In the genomic region with DNA sequence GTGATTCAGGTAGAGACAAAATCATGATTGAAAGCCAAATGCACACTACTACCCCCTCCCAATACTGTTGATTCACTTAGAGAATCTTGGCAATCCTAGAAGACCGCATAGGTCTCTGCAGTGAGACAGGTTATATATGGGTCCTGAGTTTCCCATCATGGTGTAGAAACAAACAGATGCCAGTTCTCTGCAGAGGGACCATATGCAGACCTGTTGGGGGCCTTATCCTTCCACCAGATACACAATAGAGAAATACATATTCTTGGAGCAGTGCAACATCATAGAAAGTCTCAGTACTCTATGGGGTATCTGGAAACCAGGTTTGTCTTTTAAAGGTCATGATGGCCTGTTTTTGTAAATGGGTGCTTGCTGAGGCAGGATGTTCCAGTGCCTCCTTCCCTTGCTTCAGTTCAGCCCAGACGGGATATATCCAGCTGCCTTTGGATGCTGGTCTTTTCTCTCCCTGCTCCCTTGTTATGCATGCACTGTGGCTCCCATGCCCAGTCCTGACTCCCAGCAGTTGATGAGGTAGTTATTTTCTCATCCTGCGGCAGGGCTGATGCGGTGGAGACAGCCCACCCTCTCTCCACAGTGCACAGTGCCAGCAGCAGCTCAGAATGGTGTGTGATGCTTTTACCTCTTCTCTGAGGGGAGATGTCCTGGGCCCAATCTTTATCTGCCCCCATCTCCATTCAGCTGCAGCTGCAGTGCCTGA, we compare ENCODE assay signal across 16 mouse cellular contexts. TPM values are rescaled to one million over a fixed set of nuclear protein-coding genes. Genes with fewer than 3 reads are reported as not detected.
DNase-seq lines count a peak whose midpoint lies in the region; ATAC-seq and TF ChIP-seq lines count a peak whose summit lies in the region.
"Had no signal": no experiment of that assay in that cellular context is flagged by ENCODE, and none has a peak within 500 bp of the region (broad histone marks: within the 10 kb centered on the region; RNA-seq: fewer than 3 reads in every experiment).

No protein-coding gene starts in this region.

- no peak for TF ChIP-seq CTCF in hindbrain, postnatal 0 days (IDR thresholded peaks at IDR 0.05; ENCODE audit: low read depth)

- ATAC-seq in cerebellum, adult (ENCODE audit: insufficient number of reproducible peaks, low FRiP score, low TSS enrichment), result peak; percentile 53; the same call in 1 of the 2 replicates
- ATAC-seq in hindbrain, embryonic 14.5 days (ENCODE audit: low FRiP score), result peak; percentile 91
- no peak for ATAC-seq in hindbrain, embryonic 12.5 days (ENCODE audit: low FRiP score)
- ATAC-seq in hindbrain, postnatal 0 days, result peak; percentile 91
- ATAC-seq: liver, postnatal 0 days had no signal

- peaks cover 14% of the 10 kb centered on the region; the same call in 1 of the 2 replicates for H3K4me1 ChIP-seq in hindbrain, embryonic 14.5 days (replicated peaks; ENCODE audit: control insufficient read depth, insufficient read depth, low read length)
- H3K4me1 ChIP-seq in hindbrain, embryonic 12.5 days, result no peaks in the 10 kb centered on the region
- H3K4me1 ChIP-seq in hindbrain, postnatal 0 days (ENCODE audit: insufficient read depth, low read length), result no peaks in the 10 kb centered on the region

- H3K9ac ChIP-seq in hindbrain, embryonic 14.5 days, result no peak overlapping the region
- no peak overlapping the region for H3K9ac ChIP-seq in hindbrain, embryonic 12.5 days
- no peak overlapping the region for H3K9ac ChIP-seq in hindbrain, postnatal 0 days (replicated peaks; ENCODE audit: low read length)
- H3K9ac ChIP-seq: limb, embryonic 15.5 days; liver, postnatal 0 days; stomach, embryonic 15.5 days had no signal

- no peak overlapping the region for H3K4me2 ChIP-seq in hindbrain, embryonic 14.5 days (replicated peaks)
- H3K4me2 ChIP-seq in hindbrain, embryonic 12.5 days (replicated peaks), result no peak overlapping the region
- H3K4me2 ChIP-seq in hindbrain, postnatal 0 days (ENCODE audit: low read depth, low read length), result no peak overlapping the region
- H3K4me2 ChIP-seq: limb, embryonic 15.5 days; stomach, embryonic 15.5 days had no signal

- no peak for DNase-seq in cerebellum, adult 18-20 months
- DNase-seq in hindbrain, embryonic 14.5 days (ENCODE audit: low spot score), result no peak
- DNase-seq in MN1 (ENCODE audit: low spot score), result peak; percentile 32
- DNase-seq in hindbrain, postnatal 0 days (ENCODE audit: low spot score), result peak; percentile 54
- DNase-seq in gastrocnemius, postnatal 25 days, result no peak
- DNase-seq in lung, postnatal 25 days (ENCODE audit: low spot score), result no peak
- DNase-seq: adrenal gland, postnatal 14 days; heart, adult 11 months; kidney, adult 9 months; liver, postnatal 0 days; lung, postnatal 36 days; thymus, postnatal 25 days had no signal

- 49% methylated on average over 4 of the region's 4 CpGs for WGBS in hindbrain, embryonic 14.5 days
- 77% methylated on average over 4 of the region's 4 CpGs for WGBS in hindbrain, embryonic 12.5 days
- 36% methylated on average over 4 of the region's 4 CpGs for WGBS in hindbrain, postnatal 0 days

- H3K27me3 ChIP-seq in hindbrain, embryonic 14.5 days (ENCODE audit: control insufficient read depth, insufficient read depth, low read length), result no peaks in the 10 kb centered on the region
- H3K27me3 ChIP-seq in hindbrain, embryonic 12.5 days, result no peaks in the 10 kb centered on the region
- H3K27me3 ChIP-seq in hindbrain, postnatal 0 days (ENCODE audit: insufficient read depth, low read length), result no peaks in the 10 kb centered on the region
- H3K27me3 ChIP-seq: limb, embryonic 15.5 days; stomach, embryonic 15.5 days had no signal

- H3K36me3 ChIP-seq in hindbrain, embryonic 14.5 days (replicated peaks; ENCODE audit: control insufficient read depth, insufficient read depth), result no peaks in the 10 kb centered on the region
- no peaks in the 10 kb centered on the region for H3K36me3 ChIP-seq in hindbrain, embryonic 12.5 days
- no peaks in the 10 kb centered on the region for H3K36me3 ChIP-seq in hindbrain, postnatal 0 days (ENCODE audit: insufficient read depth, low read length)
- H3K36me3 ChIP-seq: stomach, embryonic 15.5 days had no signal

- no peaks in the 10 kb centered on the region for H3K9me3 ChIP-seq in hindbrain, embryonic 14.5 days (ENCODE audit: control insufficient read depth, low read length)
- no peaks in the 10 kb centered on the region for H3K9me3 ChIP-seq in hindbrain, embryonic 12.5 days (replicated peaks)
- no peaks in the 10 kb centered on the region for H3K9me3 ChIP-seq in hindbrain, postnatal 0 days (ENCODE audit: low read length)
- H3K9me3 ChIP-seq: limb, embryonic 15.5 days; stomach, embryonic 15.5 days had no signal

- no peak overlapping the region for H3K4me3 ChIP-seq in hindbrain, embryonic 14.5 days (replicated peaks; ENCODE audit: low read length)
- H3K4me3 ChIP-seq in hindbrain, embryonic 12.5 days, result no peak overlapping the region
- no peak overlapping the region for H3K4me3 ChIP-seq in hindbrain, postnatal 0 days (ENCODE audit: low read length)
- H3K4me3 ChIP-seq: limb, embryonic 15.5 days; stomach, embryonic 15.5 days had no signal

- H3K27ac ChIP-seq in hindbrain, embryonic 14.5 days, result peak overlapping the region; percentile 77
- H3K27ac ChIP-seq in hindbrain, embryonic 12.5 days, result no peak overlapping the region
- H3K27ac ChIP-seq in hindbrain, postnatal 0 days, result peak overlapping the region; percentile 69
- H3K27ac ChIP-seq: limb, embryonic 15.5 days had no signal

RNA-seq across cellular contexts. Expression of a gene that starts 44.8 kb away (rescaled TPM):
- 61.9 and 62.1 TPM in 2 replicates for polyA plus RNA-seq in hindbrain, embryonic 14.5 days (2014; fragmentation: Nextera tagmentation; extraction: Ambion mirVana)
- 166 and 180 TPM in 2 replicates for polyA plus RNA-seq in hindbrain, embryonic 12.5 days (2016; fragmentation: Nextera tagmentation; extraction: Ambion mirVana)
- 81.8 and 90.3 TPM in 2 replicates for total RNA-seq in hindbrain, postnatal 0 days (2014; rRNA removed)
- 133 and 134 TPM in 2 replicates for polyA plus RNA-seq in hindbrain, postnatal 0 days (2015; fragmentation: Nextera tagmentation; extraction: Ambion mirVana)
- total RNA-seq in gastrocnemius, postnatal 25 days (2021), result 100 to 1,000 TPM; 107 to 110 TPM

Comparison
In these comparisons a context has a peak if more than half of its experiments do, and no peak if none do; other contexts are left out.
1. DNase-seq: peak in MN1 (single experiment) and hindbrain, postnatal 0 days (single experiment); none in cerebellum, adult 18-20 months (0 of 2), hindbrain, embryonic 14.5 days (single experiment), gastrocnemius, postnatal 25 days (single experiment) and lung, postnatal 25 days (single experiment).